Mouse (Mus musculus) spleen, postnatal 10 days (tissue): Measurements from ENCODE around the gene Cry2.
"Not testable (repeated sequence)": the region's sequence is repeated elsewhere in the genome, so short reads cannot be mapped to it uniquely, and the experiment has no call there.

Experiments
- DNase-seq, 2 experiments: peaks; one replicate each; pipeline ENCODE4 v3.0.0; 2021 to 2022; ENCODE audit warnings: low spot score in 2 of 2

Gene Cry2

GRCm38 (mm10) chr2:92422388-92423135, 11.3 kb downstream of the Cry2 start:
- DNase-seq = no peak

GRCm38 (mm10) chr2:92421723-92422387, 12.0 kb downstream of the Cry2 start:
- DNase-seq = no peak

- no peak for DNase-seq
These were observed 22.1 kb downstream of the Cry2 start for GRCm38 (mm10) chr2:92411705-92412104.

- DNase-seq = no peak
These were observed 25.4 kb downstream of the Cry2 start for GRCm38 (mm10) chr2:92408309-92409045.

GRCm38 (mm10) chr2:92405687-92406086, 28.2 kb downstream of the Cry2 start:
- no peak for DNase-seq

GRCm38 (mm10) chr2:92404737-92405136, 29.1 kb downstream of the Cry2 start:
- no peak for DNase-seq

- no peak for DNase-seq
These were observed 30.0 kb downstream of the Cry2 start for GRCm38 (mm10) chr2:92403776-92404319.

- DNase-seq = no peak
These were observed 31.1 kb downstream of the Cry2 start for GRCm38 (mm10) chr2:92402591-92403326.

- DNase-seq = no peak
These were observed 32.7 kb downstream of the Cry2 start, which contains the start of gene Mapk8ip1 for GRCm38 (mm10) chr2:92401091-92401561. Gene Mapk8ip1, minus strand, starts transcription at chr2:92401263.

- no peak for DNase-seq
These were observed 33.2 kb downstream of the Cry2 start for GRCm38 (mm10) chr2:92400682-92401081.

- DNase-seq = not testable (repeated sequence)
These were observed 34.0 kb downstream of the Cry2 start for GRCm38 (mm10) chr2:92399877-92400276.

GRCm38 (mm10) chr2:92397436-92397835, 36.4 kb downstream of the Cry2 start:
- DNase-seq = no peak

- no peak for DNase-seq
These were observed 38.3 kb downstream of the Cry2 start for GRCm38 (mm10) chr2:92395535-92395934.

GRCm38 (mm10) chr2:92392318-92393264, 41.3 kb downstream of the Cry2 start:
- DNase-seq = no peak

GRCm38 (mm10) chr2:92391703-92392317, 42.0 kb downstream of the Cry2 start:
- no peak for DNase-seq

GRCm38 (mm10) chr2:92391116-92391515, 42.7 kb downstream of the Cry2 start:
- no peak for DNase-seq

GRCm38 (mm10) chr2:92390206-92390930, 43.5 kb downstream of the Cry2 start:
- no peak for DNase-seq

- DNase-seq = no peak
These were observed 44.2 kb downstream of the Cry2 start for GRCm38 (mm10) chr2:92389645-92390044.
